Mouse (Mus musculus) small intestine, adult 2 months (tissue): Measurements from ENCODE around the gene Olfr823. TPM values are rescaled to one million over a fixed set of nuclear protein-coding genes. Genes with fewer than 3 reads are reported as not detected.
"Not testable (repeated sequence)": the region's sequence is repeated elsewhere in the genome, so short reads cannot be mapped to it uniquely, and the experiment has no call there.

Experiments used
- H3K27ac ChIP-seq: fragments of 200-500 bp; 2 replicates; pipeline ENCODE4 v1.5.1; 2012; ENCODE audit warnings: low read depth, low read length, control low read depth, inconsistent platforms; ENCODE audit not compliant: insufficient read depth
- H3K27me3 ChIP-seq: fragments of 200-500 bp; 2 replicates; pipeline ENCODE4 v1.6.1; 2012; ENCODE audit warnings: mild to moderate bottlenecking, moderate library complexity, low read length, inconsistent platforms; ENCODE audit not compliant: control insufficient read depth, insufficient read depth
- H3K36me3 ChIP-seq: fragments of 200-500 bp; 2 replicates; pipeline ENCODE4 v1.6.1; 2012; ENCODE audit warnings: mild to moderate bottlenecking, low read length, control low read depth, inconsistent platforms; ENCODE audit not compliant: control insufficient read depth, insufficient read depth
- H3K4me1 ChIP-seq: fragments of 200-500 bp; 2 replicates; pipeline ENCODE4 v1.6.1; 2012; ENCODE audit warnings: low read length, inconsistent platforms, mixed read lengths; ENCODE audit not compliant: control insufficient read depth, insufficient read depth, insufficient read length
- H3K4me3 ChIP-seq: fragments of 200-500 bp; 2 replicates; pipeline ENCODE4 v1.5.1; 2012; ENCODE audit warnings: low read depth, mild to moderate bottlenecking, control low read depth, inconsistent platforms, low read length, moderate library complexity
- CTCF ChIP-seq: fragments of 200-500 bp; IDR thresholded peaks from 2 replicates; pipeline ENCODE4 v1.5.1; 2012; ENCODE audit warnings: low read depth, mild to moderate bottlenecking, control low read depth, inconsistent platforms, low read length, moderate library complexity, mixed read lengths; ENCODE audit not compliant: insufficient replicate concordance, insufficient read length; ENCODE audit errors: extremely low read depth
- POLR2A ChIP-seq: fragments of 200-500 bp; IDR thresholded peaks from 2 replicates; pipeline ENCODE4 v1.6.1; 2012; ENCODE audit warnings: low read depth, mild to moderate bottlenecking, control low read depth, inconsistent platforms, low read length, moderate library complexity
- WGBS: fragments of 180-500 bp; shearing (Covaris S2); methylation state at CpG from one replicate; pipeline ENCODE4 v1.1.7; 2018; 5-methylcytosine and 5-hydroxymethylcytosine counted together
- polyA plus RNA-seq: library from polyadenylated mRNA; depleted of rRNA; stranded (reverse); fragments of >200 nt; gene quantifications from 2 replicates; pipeline ENCODE4 v1.2.3, GENCODE M21; 2012; rRNA removed

Gene Olfr823
- polyA plus RNA-seq: not detected in 2 replicates

DNA sequence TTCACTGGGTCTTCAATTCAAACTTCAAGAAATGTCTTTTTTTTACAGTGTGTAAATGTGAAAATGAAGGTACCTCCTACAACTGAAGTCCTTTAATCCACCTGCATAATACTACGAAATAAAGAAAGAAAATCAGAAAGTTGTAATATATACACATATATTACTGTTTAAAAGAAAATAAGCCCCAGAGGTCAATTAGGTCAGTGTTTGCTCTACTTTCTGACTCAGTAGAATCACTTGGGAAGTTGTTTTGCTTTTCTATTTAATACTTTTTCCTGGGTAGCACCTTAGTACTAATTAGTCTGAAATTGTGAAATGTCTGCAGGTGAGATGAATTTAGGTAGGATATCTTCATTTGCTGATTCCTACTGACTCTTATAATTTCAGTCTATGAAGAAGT is at the start of gene Olfr823:
Gene Olfr823, minus strand, starts transcription at position 101 of the 400 bp plus-strand sequence.
- not testable (repeated sequence) for H3K36me3 ChIP-seq, H3K4me1 ChIP-seq, H3K4me3 ChIP-seq, H3K27ac ChIP-seq, H3K27me3 ChIP-seq
- WGBS: 71% methylated on average over 1 of the region's 1 CpGs

DNA sequence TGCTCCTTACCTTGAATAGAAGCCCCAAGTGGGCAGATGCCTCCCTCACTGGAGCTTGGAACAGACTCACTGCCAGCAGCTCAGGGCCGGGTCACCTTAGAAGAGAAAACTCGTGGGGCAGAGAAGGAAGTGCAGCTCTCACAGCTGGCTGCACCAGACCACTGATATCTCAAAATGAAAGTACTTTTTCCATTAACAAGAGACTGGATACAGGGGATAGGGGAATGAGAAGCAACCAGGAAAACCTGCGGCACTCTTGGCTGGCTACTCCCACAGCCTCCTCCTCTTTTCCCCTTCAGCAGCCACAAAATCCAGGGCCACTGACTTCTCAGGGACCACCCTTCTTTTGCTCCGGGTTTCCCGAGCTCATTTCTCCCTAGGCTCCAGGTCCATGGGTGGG is 28.9 kb upstream of the Olfr823 start:
- 71% methylated on average over 5 of the region's 5 CpGs for WGBS
- H3K4me1 ChIP-seq: no peaks in the 10 kb centered on the region

DNA sequence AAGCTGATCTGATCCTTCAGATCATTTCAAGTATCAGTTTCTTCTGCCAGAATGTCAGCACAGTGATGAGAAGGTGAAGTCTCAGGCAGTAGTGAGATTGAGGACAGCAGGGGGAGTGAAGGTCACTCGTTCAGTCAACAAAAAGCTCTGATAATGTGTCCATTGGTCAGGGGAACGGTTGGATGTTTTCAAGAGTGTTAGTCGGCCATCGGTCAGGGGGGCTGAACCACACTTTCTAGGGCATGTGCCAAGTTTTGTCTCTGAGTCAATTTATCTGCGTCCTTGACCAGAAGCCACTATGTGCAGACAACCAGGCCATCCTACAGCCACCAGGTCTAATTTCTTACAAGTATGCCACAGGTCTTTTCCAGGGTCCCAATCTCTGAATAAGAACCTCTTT is 27.3 kb upstream of the Olfr823 start:
- H3K4me3 ChIP-seq, H3K27ac ChIP-seq, H3K27me3 ChIP-seq, H3K36me3 ChIP-seq, H3K4me1 ChIP-seq: not testable (repeated sequence)
- 73% methylated on average over 5 of the region's 5 CpGs for WGBS

More for the DNA sequence above, 28.9 kb upstream of the Olfr823 start:
- Histone ChIP-seq H3K27ac (no peak overlapping the region), H3K4me3 (no peak overlapping the region), H3K27me3 (no peaks in the 10 kb centered on the region), H3K36me3 (no peaks in the 10 kb centered on the region)
- TF ChIP-seq POLR2A (no peak), CTCF (no peak)

DNA sequence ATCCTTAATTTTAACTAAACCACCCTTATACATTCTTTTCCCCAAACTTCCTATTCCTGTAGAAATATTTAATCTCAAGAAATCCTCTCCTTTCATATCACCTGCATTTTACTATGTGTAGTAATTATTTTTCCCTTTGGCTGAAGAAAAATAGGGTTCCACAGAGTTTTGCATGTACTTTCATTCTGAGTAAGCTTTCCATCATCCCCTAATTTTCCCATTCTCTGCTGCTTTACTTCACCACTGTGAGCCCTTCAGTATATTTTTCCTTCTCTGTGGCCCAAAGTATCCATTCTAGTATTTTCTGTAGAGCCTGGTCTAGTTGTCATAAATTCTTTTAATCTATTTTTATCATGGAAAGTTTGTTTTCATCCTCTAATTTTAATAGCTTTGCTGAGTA is 19.6 kb upstream of the Olfr823 start:
- H3K4me3 ChIP-seq: no peak overlapping the region
- H3K27ac ChIP-seq: no peak overlapping the region
- H3K4me1 ChIP-seq: no peaks in the 10 kb centered on the region
- no peaks in the 10 kb centered on the region for H3K36me3 ChIP-seq
- TF ChIP-seq POLR2A: no peak
- TF ChIP-seq CTCF: no peak
- H3K27me3 ChIP-seq: no peaks in the 10 kb centered on the region

DNA sequence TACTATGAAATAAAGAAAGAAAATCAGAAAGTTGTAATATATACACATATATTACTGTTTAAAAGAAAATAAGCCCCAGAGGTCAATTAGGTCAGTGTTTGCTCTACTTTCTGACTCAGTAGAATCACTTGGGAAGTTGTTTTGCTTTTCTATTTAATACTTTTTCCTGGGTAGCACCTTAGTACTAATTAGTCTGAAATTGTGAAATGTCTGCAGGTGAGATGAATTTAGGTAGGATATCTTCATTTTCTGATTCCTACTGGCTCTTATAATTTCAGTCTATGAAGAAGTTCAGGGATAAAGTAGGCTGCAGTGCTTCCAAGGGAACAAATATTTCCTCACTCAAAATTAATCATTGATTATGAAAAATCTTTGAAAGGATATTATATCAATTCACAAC is 14.7 kb upstream of the Olfr823 start, which contains the start of gene Olfr824:
Gene Olfr824, minus strand, starts transcription at position 101 of the 400 bp plus-strand sequence.
- H3K27me3 ChIP-seq, H3K4me1 ChIP-seq, H3K4me3 ChIP-seq, H3K27ac ChIP-seq, H3K36me3 ChIP-seq: not testable (repeated sequence)

DNA sequence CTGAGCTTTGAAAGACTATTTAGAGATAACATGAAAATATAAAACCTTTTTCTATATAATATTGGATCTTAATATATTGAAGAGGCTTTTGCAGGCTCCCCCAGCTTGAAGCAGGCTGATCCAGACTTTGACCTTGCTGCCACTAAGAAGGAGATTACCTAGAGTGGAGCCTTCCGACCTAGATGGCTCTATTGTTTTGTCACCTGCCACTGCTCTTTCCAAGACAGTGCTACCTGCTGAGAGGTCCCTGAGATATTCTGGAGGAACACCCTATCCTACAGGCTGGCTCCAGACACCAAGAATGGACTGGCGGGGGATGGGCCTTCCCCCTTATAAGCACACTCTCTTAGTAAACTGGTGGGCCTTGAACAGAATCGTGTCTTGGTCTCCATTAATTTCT is 862 bp upstream of the Olfr823 start:
- not testable (repeated sequence) for H3K4me1 ChIP-seq

DNA sequence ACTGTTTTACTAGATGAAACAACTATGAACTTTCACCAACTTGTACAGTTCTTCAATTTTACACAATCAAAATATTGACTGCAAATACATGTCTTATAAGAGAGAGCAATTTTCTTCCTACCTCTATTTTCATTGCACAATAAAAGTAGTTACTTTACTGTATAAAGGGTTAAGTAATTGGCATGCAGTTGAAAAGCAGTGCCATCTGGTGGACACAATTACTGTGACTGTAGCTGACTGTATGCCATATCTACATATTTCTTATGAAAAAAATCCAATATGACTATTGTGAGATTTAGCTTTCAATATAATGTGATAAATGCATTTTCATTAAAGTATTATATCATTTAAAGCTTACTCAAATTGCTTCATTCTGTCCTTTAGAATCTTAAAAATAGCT is 19.1 kb downstream of the Olfr823 start:
- TF ChIP-seq POLR2A: no peak
- Histone ChIP-seq H3K36me3 (no peaks in the 10 kb centered on the region), H3K4me3 (no peak overlapping the region), H3K4me1 (no peaks in the 10 kb centered on the region), H3K27ac (no peak overlapping the region), H3K27me3 (no peaks in the 10 kb centered on the region)

More for the DNA sequence above, 862 bp upstream of the Olfr823 start:
- H3K4me3 ChIP-seq, H3K27ac ChIP-seq, H3K36me3 ChIP-seq, H3K27me3 ChIP-seq: not testable (repeated sequence)
- 70% methylated on average over 3 of the region's 3 CpGs for WGBS

DNA sequence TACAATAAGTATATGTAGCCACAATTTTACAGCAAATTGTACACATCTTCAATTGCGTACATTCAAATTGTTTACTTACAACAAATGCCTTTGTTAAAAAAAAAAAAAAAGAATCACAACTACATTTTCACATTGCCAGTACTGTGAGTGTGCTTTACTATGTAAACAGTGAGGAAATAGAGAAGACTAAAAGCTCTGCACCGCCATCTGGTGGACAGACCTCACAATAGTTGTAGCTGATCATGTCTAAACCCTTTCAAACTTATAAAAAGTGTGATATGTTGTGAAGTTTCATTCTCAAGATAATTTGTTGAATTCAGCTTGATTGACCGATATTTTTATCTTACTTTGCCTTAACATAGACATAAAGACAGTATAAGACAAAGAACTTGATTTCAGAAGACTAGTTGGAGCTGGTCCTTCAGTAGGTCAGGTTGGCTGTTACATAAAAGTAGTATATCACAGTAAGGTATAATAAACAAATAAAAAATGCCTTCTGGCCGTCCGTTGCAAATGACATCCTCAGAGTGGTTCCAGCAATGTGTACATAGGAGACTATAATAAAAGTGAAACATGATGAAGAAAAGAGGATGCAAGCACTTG is 22.2 kb downstream of the Olfr823 start:
- Histone ChIP-seq H3K36me3 (no peaks in the 10 kb centered on the region), H3K4me3 (no peak overlapping the region), H3K27me3 (no peaks in the 10 kb centered on the region), H3K4me1 (no peaks in the 10 kb centered on the region), H3K27ac (no peak overlapping the region)
- TF ChIP-seq POLR2A: no peak
- 14% methylated on average over 5 of the region's 5 CpGs for WGBS
